In the genomic region with DNA sequence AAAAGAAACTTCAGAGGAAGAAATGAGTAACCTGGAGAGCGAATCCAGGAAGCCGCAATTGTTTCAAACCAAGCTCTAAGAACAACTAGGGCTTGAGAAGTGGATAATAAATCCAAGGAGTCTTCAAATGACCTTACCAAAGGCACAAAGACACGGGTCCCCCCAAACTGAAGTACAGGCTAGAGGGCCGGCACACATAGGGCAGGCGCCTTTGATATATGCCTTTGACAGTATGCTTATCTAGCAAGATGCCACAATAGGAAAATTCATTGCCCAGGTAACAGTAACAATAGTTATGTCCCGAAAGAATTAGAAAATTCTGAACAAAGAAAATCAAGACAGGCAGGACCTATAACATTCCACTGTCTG, we compare ENCODE assay signal across 9 mouse cellular contexts. TPM values are rescaled to one million over a fixed set of nuclear protein-coding genes. Genes with fewer than 3 reads are reported as not detected.
DNase-seq lines count a peak whose midpoint lies in the region; ATAC-seq and TF ChIP-seq lines count a peak whose summit lies in the region.
"Had no signal": no experiment of that assay in that cellular context is flagged by ENCODE, and none has a peak within 500 bp of the region (broad histone marks: within the 10 kb centered on the region; RNA-seq: fewer than 3 reads in every experiment).

No protein-coding gene starts in this region.

- H3K27ac ChIP-seq in heart, embryonic 11.5 days (ENCODE audit: low read depth, low read length): no peak overlapping the region
- peak overlapping the region; percentile 93 for H3K27ac ChIP-seq in hindbrain, embryonic 10.5 days
- no peak overlapping the region for H3K27ac ChIP-seq in liver, embryonic 15.5 days (replicated peaks)

- H3K9ac ChIP-seq in heart, embryonic 11.5 days (ENCODE audit: low read depth, low read length): no peak overlapping the region
- H3K9ac ChIP-seq in liver, embryonic 15.5 days: no peak overlapping the region

- H3K4me3 ChIP-seq in heart, embryonic 11.5 days (ENCODE audit: low read depth, low read length): no peak overlapping the region; the same call in 1 of the 2 replicates
- H3K4me3 ChIP-seq in E14TG2a.4 (replicated peaks; ENCODE audit: low read length): peak overlapping the region; percentile 100; the same call in 1 of the 2 replicates
- peak overlapping the region; percentile 86 for H3K4me3 ChIP-seq in hindbrain, embryonic 10.5 days
- peak overlapping the region; percentile 86 for H3K4me3 ChIP-seq in liver, embryonic 15.5 days (replicated peaks)

- no peak for TF ChIP-seq CTCF in E14TG2a.4 (conservative IDR thresholded peaks at IDR 0.05; ENCODE audit: low read length)

- peaks cover 3% of the 10 kb centered on the region for H3K36me3 ChIP-seq in heart, embryonic 11.5 days (ENCODE audit: control insufficient read depth, insufficient read depth, low read length)
- peaks cover 32% of the 10 kb centered on the region for H3K36me3 ChIP-seq in E14TG2a.4 (ENCODE audit: insufficient read depth, low read length)
- peaks cover 16% of the 10 kb centered on the region for H3K36me3 ChIP-seq in hindbrain, embryonic 10.5 days
- peaks cover 14% of the 10 kb centered on the region for H3K36me3 ChIP-seq in liver, embryonic 15.5 days (replicated peaks)

- no peaks in the 10 kb centered on the region for H3K9me3 ChIP-seq in heart, embryonic 11.5 days (replicated peaks; ENCODE audit: control insufficient read depth, low read length)
- no peaks in the 10 kb centered on the region for H3K9me3 ChIP-seq in E14TG2a.4 (ENCODE audit: low read length)
- H3K9me3 ChIP-seq in hindbrain, embryonic 10.5 days: no peaks in the 10 kb centered on the region
- H3K9me3 ChIP-seq in liver, embryonic 15.5 days (replicated peaks): no peaks in the 10 kb centered on the region

- H3K4me2 ChIP-seq in heart, embryonic 11.5 days: no peak overlapping the region
- H3K4me2 ChIP-seq in liver, embryonic 15.5 days: peak overlapping the region; percentile 79

- peak; percentile 3; the same call in 1 of the 2 replicates for ATAC-seq in heart, embryonic 11.5 days (replicated peaks; ENCODE audit: insufficient number of reproducible peaks, low FRiP score, low TSS enrichment)
- ATAC-seq in liver, embryonic 15.5 days (ENCODE audit: insufficient read depth): no peak
- ATAC-seq in CD4-positive, CD25-positive, alpha-beta regulatory T cell, adult 4 months: no peak

- no peak for DNase-seq in heart, adult 11 months
- no peak for DNase-seq in hindbrain, embryonic 10.5 days (ENCODE audit: low spot score)
- DNase-seq in left cerebral cortex, postnatal 4 days: no peak
- no peak for DNase-seq in layer of hippocampus, postnatal 14 days (ENCODE audit: low spot score in 2 of 2)

- H3K27me3 ChIP-seq in heart, embryonic 11.5 days (ENCODE audit: control insufficient read depth, insufficient read depth, low read length): no peaks in the 10 kb centered on the region
- H3K27me3 ChIP-seq in E14TG2a.4 (ENCODE audit: insufficient read depth, low read length): no peaks in the 10 kb centered on the region
- H3K27me3 ChIP-seq in hindbrain, embryonic 10.5 days (ENCODE audit: insufficient read depth, poor library complexity, severe bottlenecking): no peaks in the 10 kb centered on the region
- no peaks in the 10 kb centered on the region for H3K27me3 ChIP-seq in liver, embryonic 15.5 days

- WGBS in heart, embryonic 11.5 days (ENCODE audit: insufficient replicate concordance): 70% methylated on average over 6 of the region's 6 CpGs
- WGBS in hindbrain, embryonic 10.5 days: 69% methylated on average over 6 of the region's 6 CpGs
- 67% methylated on average over 6 of the region's 6 CpGs for WGBS in liver, embryonic 15.5 days (ENCODE audit: insufficient replicate concordance)

- intact Hi-C loops in left cerebral cortex, postnatal 4 days (cut with DNase I): loop anchor here (10.0 kb wide), 1 partner anchor 743 kb away; no protein-coding TSS in a partner anchor

- H3K4me1 ChIP-seq in heart, embryonic 11.5 days (ENCODE audit: control insufficient read depth, insufficient read depth, low read length): peaks cover 13% of the 10 kb centered on the region
- H3K4me1 ChIP-seq in E14TG2a.4 (replicated peaks; ENCODE audit: low read depth, low read length): peaks cover 50% of the 10 kb centered on the region
- H3K4me1 ChIP-seq in hindbrain, embryonic 10.5 days (replicated peaks): peaks cover 21% of the 10 kb centered on the region
- peaks cover 27% of the 10 kb centered on the region for H3K4me1 ChIP-seq in liver, embryonic 15.5 days (replicated peaks)

RNA-seq across cellular contexts. Expression of gene M6pr, which starts 0.4 kb away (rescaled TPM):
- polyA plus RNA-seq in heart, embryonic 11.5 days (2014; fragmentation: Nextera tagmentation; extraction: Ambion mirVana): 84.9 and 93.0 TPM in 2 replicates
- 78.8 and 91.0 TPM in 2 replicates for polyA plus RNA-seq in hindbrain, embryonic 10.5 days (2016; fragmentation: Nextera tagmentation; extraction: Ambion mirVana)
- polyA plus RNA-seq in liver, embryonic 15.5 days (2015; fragmentation: Nextera tagmentation; extraction: Ambion mirVana): 85.3 and 87.6 TPM in 2 replicates
- 10 to 100 TPM; 35.2 to 38.2 TPM for total RNA-seq in left cerebral cortex, postnatal 4 days (2021)
- 10 to 100 TPM; 55.3 to 57.5 TPM for total RNA-seq in layer of hippocampus, postnatal 14 days (2021)
- polyA plus RNA-seq in CD4-positive, CD25-positive, alpha-beta regulatory T cell, adult 4 months (2017; shearing (Covaris generic)): 100 to 1,000 TPM; 255 to 333 TPM

RNA-seq across cellular contexts. Expression of gene Klrg1, which starts 25.4 kb away (rescaled TPM):
- polyA plus RNA-seq in heart, embryonic 11.5 days (2014; fragmentation: Nextera tagmentation; extraction: Ambion mirVana): not detected in 2 replicates
- polyA plus RNA-seq in hindbrain, embryonic 10.5 days (2016; fragmentation: Nextera tagmentation; extraction: Ambion mirVana): 0.21 TPM in 1 of 2 replicates, not detected in the other
- not detected in 2 replicates for polyA plus RNA-seq in liver, embryonic 15.5 days (2015; fragmentation: Nextera tagmentation; extraction: Ambion mirVana)
- total RNA-seq in left cerebral cortex, postnatal 4 days (2021): under 1 TPM in 1 of 2 experiments, not detected in 1; 0.66 TPM
- under 1 TPM; 0.26 to 0.39 TPM for total RNA-seq in layer of hippocampus, postnatal 14 days (2021)
- 100 to 1,000 TPM; 111 to 138 TPM for polyA plus RNA-seq in CD4-positive, CD25-positive, alpha-beta regulatory T cell, adult 4 months (2017; shearing (Covaris generic))
- total RNA-seq: adrenal gland, postnatal 14 days had no signal

RNA-seq across cellular contexts. Expression of gene Phc1, which starts 32.2 kb away (rescaled TPM):
- 15.7 and 17.1 TPM in 2 replicates for polyA plus RNA-seq in heart, embryonic 11.5 days (2014; fragmentation: Nextera tagmentation; extraction: Ambion mirVana)
- 25.9 and 29.7 TPM in 2 replicates for polyA plus RNA-seq in hindbrain, embryonic 10.5 days (2016; fragmentation: Nextera tagmentation; extraction: Ambion mirVana)
- polyA plus RNA-seq in liver, embryonic 15.5 days (2015; fragmentation: Nextera tagmentation; extraction: Ambion mirVana): 1.3 TPM in 2 replicates
- 100 to 1,000 TPM; 107 to 111 TPM for total RNA-seq in left cerebral cortex, postnatal 4 days (2021)
- 10 to 100 TPM; 61.8 to 64.9 TPM for total RNA-seq in layer of hippocampus, postnatal 14 days (2021)
- 1 to 10 TPM; 5.6 to 7.1 TPM for polyA plus RNA-seq in CD4-positive, CD25-positive, alpha-beta regulatory T cell, adult 4 months (2017; shearing (Covaris generic))

Comparison
In these comparisons a context has a peak if more than half of its experiments do, and no peak if none do; other contexts are left out.
1. RNA of gene Klrg1, which starts 25.4 kb away (polyA plus RNA-seq): 111 to 138 TPM in CD4-positive, CD25-positive, alpha-beta regulatory T cell, adult 4 months; 0.21 TPM in hindbrain, embryonic 10.5 days, not detected in heart, embryonic 11.5 days and not detected in liver, embryonic 15.5 days; every median in the first group is over 10 times any median in the second.